Mouse (Mus musculus) G1E (cell line): ENCODE measurements around the gene Cp.
"Not testable (repeated sequence)": the region's sequence is repeated elsewhere in the genome, so short reads cannot be mapped to it uniquely, and the experiment has no call there.

ENCODE experiments used
- CTCF ChIP-seq: IDR thresholded peaks from 2 replicates; pipeline ENCODE4 v1.5.1; 2012; ENCODE audit warnings: low read depth, low read length, inconsistent platforms, mixed read lengths
- GATA1 ChIP-seq: IDR thresholded peaks from 2 replicates; pipeline ENCODE4 v1.6.1; 2012; ENCODE audit warnings: borderline replicate concordance, low read length, inconsistent platforms, mixed read lengths
- GATA2 ChIP-seq: IDR thresholded peaks from 2 replicates; pipeline ENCODE4 v1.6.1; 2012; ENCODE audit warnings: low read depth, low read length, inconsistent platforms, borderline replicate concordance
- POLR2AphosphoS5 ChIP-seq: IDR thresholded peaks from 2 replicates; pipeline ENCODE4 v1.6.1; 2012; ENCODE audit warnings: low read depth, low read length, inconsistent platforms; ENCODE audit not compliant: insufficient replicate concordance
- TAL1 ChIP-seq: conservative IDR thresholded peaks from 2 replicates; pipeline ENCODE4 v1.6.1; 2012; ENCODE audit warnings: low read depth, low read length, inconsistent platforms, mixed read lengths

GRCm38 (mm10) chr3:20010905-20011304, 54.1 kb downstream of the Cp start:
- not testable (repeated sequence) for TF ChIP-seq CTCF, POLR2AphosphoS5, GATA1, GATA2, TAL1
